Mouse (Mus musculus) embryonic fibroblast, embryonic 13.5 days (primary cell): ENCODE data around the gene Fcgr1.

ENCODE experiments used
- CTCF ChIP-seq: IDR thresholded peaks from 2 replicates; pipeline ENCODE4 v1.5.1; 2011; ENCODE audit warnings: mild to moderate bottlenecking, control low read depth, low read length, moderate library complexity, borderline replicate concordance; ENCODE audit not compliant: insufficient read depth
- POLR2A ChIP-seq: IDR thresholded peaks from 2 replicates; pipeline ENCODE4 v1.6.1; 2011; ENCODE audit warnings: low read depth, mild to moderate bottlenecking, control low read depth, low read length, moderate library complexity

DNA sequence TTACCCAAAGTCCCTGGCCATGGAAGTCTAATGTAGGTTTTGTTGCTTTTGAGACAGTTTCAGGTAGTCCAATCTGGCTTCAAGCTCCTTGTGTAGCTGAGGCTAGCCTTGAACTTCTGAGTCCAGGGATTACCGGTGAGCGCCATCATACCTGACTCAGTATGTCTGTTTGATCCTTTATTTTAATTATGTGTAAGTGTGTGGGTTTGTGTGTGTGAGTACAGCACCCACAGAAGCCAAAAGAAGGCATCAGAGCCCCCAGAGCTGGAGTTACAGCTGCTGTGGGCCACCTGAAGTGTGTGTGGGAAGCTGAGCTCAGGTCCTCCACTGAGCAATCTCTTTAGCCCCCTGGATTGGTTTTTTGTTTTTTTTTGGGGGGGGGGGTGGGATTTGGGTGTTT is 5.8 kb upstream of the Fcgr1 start:
- TF ChIP-seq POLR2A (no peak), CTCF (no peak)
